Mouse (Mus musculus) gastrocnemius, postnatal 10 days (tissue): ENCODE data around the gene Pnrc2. TPM values are rescaled to one million over a fixed set of nuclear protein-coding genes. Genes with fewer than 3 reads are reported as not detected.

Experiments used
- DNase-seq: peaks from one replicate; pipeline ENCODE4 v3.0.0; 2021; ENCODE audit warnings: mixed read lengths
- total RNA-seq, 2 experiments: library from RNA; stranded (reverse); gene quantifications; 2 replicates each; pipeline ENCODE4 v1.2.3; 2021

Pnrc2 gene
- total RNA-seq, 2 experiments from 2014 or later = 59.0 to 71.8 TPM

GRCm38 (mm10) chr4:135870227-135871023 is 3.2 kb downstream of the Pnrc2 start:
- no peak for DNase-seq

- DNase-seq = no peak
Measured at GRCm38 (mm10) chr4:135868996-135869395, 4.7 kb downstream of the Pnrc2 start.

GRCm38 (mm10) chr4:135857597-135858186 is 16.0 kb downstream of the Pnrc2 start:
- DNase-seq = no peak

- peak; percentile 69 for DNase-seq
Measured at GRCm38 (mm10) chr4:135856223-135857091, 17.2 kb downstream of the Pnrc2 start.

- peak; percentile 96 for DNase-seq
Measured at GRCm38 (mm10) chr4:135855536-135856222, 18.0 kb downstream of the Pnrc2 start, which contains the start of gene Srsf10. Gene Srsf10, plus strand, starts transcription at chr4:135855747.

GRCm38 (mm10) chr4:135855080-135855479 is 18.6 kb downstream of the Pnrc2 start:
- DNase-seq = no peak

- DNase-seq = no peak
Measured at GRCm38 (mm10) chr4:135854630-135855029, 19.0 kb downstream of the Pnrc2 start.

- DNase-seq = no peak
Measured at GRCm38 (mm10) chr4:135853987-135854546, 19.6 kb downstream of the Pnrc2 start.

GRCm38 (mm10) chr4:135851942-135852341 is 21.7 kb downstream of the Pnrc2 start:
- DNase-seq = no peak

- no peak for DNase-seq
Measured at GRCm38 (mm10) chr4:135850411-135851095, 23.1 kb downstream of the Pnrc2 start.

GRCm38 (mm10) chr4:135847581-135847980 is 26.1 kb downstream of the Pnrc2 start:
- DNase-seq = no peak

GRCm38 (mm10) chr4:135844400-135844799 is 29.2 kb downstream of the Pnrc2 start:
- no peak for DNase-seq

- DNase-seq = no peak
Measured at GRCm38 (mm10) chr4:135839293-135840011, 34.2 kb downstream of the Pnrc2 start.

- DNase-seq = no peak
Measured at GRCm38 (mm10) chr4:135838925-135839292, 34.7 kb downstream of the Pnrc2 start.

GRCm38 (mm10) chr4:135834124-135834717 is 39.4 kb downstream of the Pnrc2 start:
- DNase-seq = no peak

GRCm38 (mm10) chr4:135833301-135834123 is 40.1 kb downstream of the Pnrc2 start:
- no peak for DNase-seq

- DNase-seq = no peak
Measured at GRCm38 (mm10) chr4:135832070-135832469, 41.6 kb downstream of the Pnrc2 start.

GRCm38 (mm10) chr4:135828491-135828890 is 45.2 kb downstream of the Pnrc2 start:
- DNase-seq = peak; percentile 74

GRCm38 (mm10) chr4:135824254-135824653 is 49.4 kb downstream of the Pnrc2 start:
- no peak for DNase-seq
